ENCODE assay signal across 27 mouse cellular contexts in genomic region chr4:152212974-152213373, GRCm38 (mm10). TPM values are rescaled to one million over a fixed set of nuclear protein-coding genes. Genes with fewer than 3 reads are reported as not detected.
A peak's percentile ranks its signal among the peaks of the same experiment; 100 is the strongest.
DNase-seq lines count a peak whose midpoint lies in the region; ATAC-seq and TF ChIP-seq lines count a peak whose summit lies in the region.
"Had no signal": no experiment of that assay in that cellular context is flagged by ENCODE, and none has a peak within 500 bp of the region (broad histone marks: within the 10 kb centered on the region; RNA-seq: fewer than 3 reads in every experiment).

No protein-coding gene starts in this region.

- 54% methylated on average over 11 of the region's 11 CpGs for WGBS in heart, embryonic 15.5 days
- WGBS in liver, embryonic 12.5 days (ENCODE audit: insufficient replicate concordance), result 57% methylated on average over 11 of the region's 11 CpGs
- 46% methylated on average over 11 of the region's 11 CpGs for WGBS in olfactory bulb, adult 2 months

- H3K9me3 ChIP-seq in heart, embryonic 15.5 days (replicated peaks), result no peaks in the 10 kb centered on the region
- no peaks in the 10 kb centered on the region for H3K9me3 ChIP-seq in liver, embryonic 12.5 days (replicated peaks)
- H3K9me3 ChIP-seq: embryonic facial prominence, embryonic 10.5 days; embryonic facial prominence, embryonic 15.5 days; kidney, embryonic 15.5 days; limb, embryonic 12.5 days; neural tube, embryonic 15.5 days had no signal

- H3K27ac ChIP-seq in heart, embryonic 15.5 days, result 0 out of 2 replicates have a peak overlapping the region, but pooled peaks have one; percentile 49
- H3K27ac ChIP-seq in liver, embryonic 12.5 days, result no peak overlapping the region
- peak overlapping the region; percentile 46; the same call in 1 of the 2 replicates for H3K27ac ChIP-seq in olfactory bulb, adult 2 months (ENCODE audit: insufficient read depth, low read depth, low read length)
- H3K27ac ChIP-seq: embryonic facial prominence, embryonic 10.5 days; embryonic facial prominence, embryonic 15.5 days; limb, embryonic 12.5 days; neural tube, embryonic 15.5 days had no signal

- no peak for DNase-seq in frontal cortex, postnatal 10 days (ENCODE audit: low spot score in 2 of 2)
- DNase-seq in heart, postnatal 4 days, result no peak
- DNase-seq in liver, result no peak

- H3K27me3 ChIP-seq in heart, embryonic 15.5 days, result no peaks in the 10 kb centered on the region
- H3K27me3 ChIP-seq in liver, embryonic 12.5 days (replicated peaks), result no peaks in the 10 kb centered on the region
- H3K27me3 ChIP-seq: embryonic facial prominence, embryonic 15.5 days; kidney, embryonic 15.5 days had no signal

- no peak overlapping the region for H3K4me2 ChIP-seq in heart, embryonic 15.5 days
- H3K4me2 ChIP-seq in liver, embryonic 12.5 days, result no peak overlapping the region
- H3K4me2 ChIP-seq: embryonic facial prominence, embryonic 15.5 days; kidney, embryonic 15.5 days; limb, embryonic 12.5 days; liver, embryonic 11.5 days; midbrain, embryonic 11.5 days; neural tube, embryonic 15.5 days had no signal

- H3K4me1 ChIP-seq in heart, embryonic 15.5 days (replicated peaks), result peaks cover 36% of the 10 kb centered on the region
- H3K4me1 ChIP-seq in liver, embryonic 12.5 days, result peaks cover 36% of the 10 kb centered on the region
- peaks cover 29% of the 10 kb centered on the region for H3K4me1 ChIP-seq in olfactory bulb, adult 2 months (ENCODE audit: control insufficient read depth, insufficient read depth, low read length)
- H3K4me1 ChIP-seq: limb, embryonic 12.5 days had no signal

- no peak overlapping the region for H3K4me3 ChIP-seq in heart, embryonic 15.5 days
- H3K4me3 ChIP-seq in liver, embryonic 12.5 days, result no peak overlapping the region
- no peak overlapping the region for H3K4me3 ChIP-seq in olfactory bulb, adult 2 months (ENCODE audit: insufficient read depth, low read depth, low read length)
- H3K4me3 ChIP-seq: embryonic facial prominence, embryonic 10.5 days; embryonic facial prominence, embryonic 15.5 days; kidney, embryonic 15.5 days; limb, embryonic 12.5 days; neural tube, embryonic 15.5 days had no signal

- no peak for TF ChIP-seq CTCF in olfactory bulb, adult 2 months (IDR thresholded peaks at IDR 0.05; ENCODE audit: insufficient read depth, low read depth, low read length)

- H3K9ac ChIP-seq in heart, embryonic 15.5 days, result no peak overlapping the region
- H3K9ac ChIP-seq in liver, embryonic 12.5 days, result no peak overlapping the region
- H3K9ac ChIP-seq: embryonic facial prominence, embryonic 15.5 days; kidney, embryonic 15.5 days; limb, embryonic 12.5 days; liver, postnatal 0 days; neural tube, embryonic 15.5 days had no signal

- no peaks in the 10 kb centered on the region for H3K36me3 ChIP-seq in heart, embryonic 15.5 days
- H3K36me3 ChIP-seq in liver, embryonic 12.5 days, result no peaks in the 10 kb centered on the region
- H3K36me3 ChIP-seq: embryonic facial prominence, embryonic 10.5 days; embryonic facial prominence, embryonic 15.5 days; limb, embryonic 12.5 days had no signal

- ATAC-seq in frontal cortex, adult (ENCODE audit: low TSS enrichment), result peak; percentile 35; the same call in 1 of the 2 replicates
- ATAC-seq in heart, embryonic 15.5 days (replicated peaks; ENCODE audit: insufficient number of reproducible peaks, insufficient read depth, low FRiP score, low read depth), result no peak
- 0 out of 2 replicates have a peak, but pooled peaks have one; percentile 6 for ATAC-seq in liver, embryonic 12.5 days

- no peak for TF ChIP-seq POLR2A in olfactory bulb, adult 2 months (IDR thresholded peaks at IDR 0.05; ENCODE audit: insufficient read depth, low read depth, low read length)

RNA-seq across cellular contexts. Expression of gene Acot7, which starts 35.0 kb away (rescaled TPM):
- polyA plus RNA-seq in heart, embryonic 15.5 days (2015; fragmentation: Nextera tagmentation; extraction: Ambion mirVana), result 58.4 and 73.4 TPM in 2 replicates
- total RNA-seq in heart, postnatal 4 days (2021), result 10 to 100 TPM; 54.3 to 58.4 TPM
- 33.0 and 36.2 TPM in 2 replicates for polyA plus RNA-seq in liver, embryonic 12.5 days (2016; fragmentation: Nextera tagmentation; extraction: Ambion mirVana)
- polyA plus RNA-seq in olfactory bulb, adult 2 months (2012; ENCODE audit: insufficient read depth, insufficient read length, low replicate concordance, missing spikeins), result not detected in 2 replicates

RNA-seq across cellular contexts. Expression of gene Hes2, which starts 54.3 kb away (rescaled TPM):
- polyA plus RNA-seq in heart, embryonic 15.5 days (2015; fragmentation: Nextera tagmentation; extraction: Ambion mirVana), result 0.23 TPM in 1 of 2 replicates, not detected in the other
- not detected for total RNA-seq in heart, postnatal 4 days (2021)
- polyA plus RNA-seq in liver, embryonic 12.5 days (2016; fragmentation: Nextera tagmentation; extraction: Ambion mirVana), result 0.05 TPM in 1 of 2 replicates, not detected in the other
- not detected in 2 replicates for polyA plus RNA-seq in olfactory bulb, adult 2 months (2012; ENCODE audit: insufficient read depth, insufficient read length, low replicate concordance, missing spikeins)
- total RNA-seq: adrenal gland, adult 2 months; adrenal gland, postnatal 36 days; gastrocnemius, postnatal 10 days; layer of hippocampus, adult 18-20 months; layer of hippocampus, postnatal 25 days; left cerebral cortex, postnatal 14 days; megakaryocyte, adult 5-6 weeks had no signal
- polyA plus RNA-seq: adrenal gland, adult 2 months; brain, embryonic 14.5 days; CD4-positive, CD25-positive, alpha-beta regulatory T cell, adult 4 months; forebrain, embryonic 14.5 days; hindbrain, embryonic 16.5 days; intestine, embryonic 14.5 days; limb, embryonic 12.5 days; liver, embryonic 11.5 days; liver, postnatal 0 days; neural tube, embryonic 15.5 days had no signal

Comparison
In these comparisons a context has a peak if more than half of its experiments do, and no peak if none do; other contexts are left out.
1. RNA of gene Acot7, which starts 35.0 kb away (polyA plus RNA-seq): 58.4 to 73.4 TPM in heart, embryonic 15.5 days and 33.0 to 36.2 TPM in liver, embryonic 12.5 days; not detected in olfactory bulb, adult 2 months; every median in the first group is over 10 times any median in the second.